Comparison of ENCODE assay signal across 8 mouse cellular contexts in genomic region chr2:20943222-20943621, GRCm38 (mm10). TPM values are rescaled to one million over a fixed set of nuclear protein-coding genes. Genes with fewer than 3 reads are reported as not detected.
DNase-seq lines count a peak whose midpoint lies in the region; ATAC-seq and TF ChIP-seq lines count a peak whose summit lies in the region.

No protein-coding gene starts in this region.

- H3K9ac ChIP-seq in forebrain, embryonic 13.5 days, result peak overlapping the region; percentile 21
- H3K9ac ChIP-seq in intestine, postnatal 0 days (ENCODE audit: low read depth, low read length), result no peak overlapping the region
- no peak overlapping the region for H3K9ac ChIP-seq in midbrain, embryonic 14.5 days (replicated peaks; ENCODE audit: low read length)

- peak overlapping the region; percentile 84 for H3K27ac ChIP-seq in forebrain, embryonic 13.5 days
- 0 out of 2 replicates have a peak overlapping the region, but pooled peaks have one; percentile 30 for H3K27ac ChIP-seq in intestine, postnatal 0 days (ENCODE audit: low read depth, low read length)
- peak overlapping the region; percentile 60 for H3K27ac ChIP-seq in midbrain, embryonic 14.5 days (replicated peaks; ENCODE audit: low read depth, low read length)

- ATAC-seq in forebrain, embryonic 13.5 days, result peak; percentile 75
- ATAC-seq in intestine, postnatal 0 days, result peak; percentile 55; the same call in 1 of the 2 replicates
- peak; percentile 68; the same call in 1 of the 2 replicates for ATAC-seq in midbrain, embryonic 14.5 days (ENCODE audit: low FRiP score, low TSS enrichment)
- ATAC-seq in inflammation-experienced regulatory T-cells, adult 6 months, result no peak

- DNase-seq in cerebellum, adult 11-12 months, result peak; percentile 54
- DNase-seq in cerebellum, adult 11 months, result no peak
- peak; percentile 22 for DNase-seq in urinary bladder, postnatal 14 days (ENCODE audit: low spot score)
- DNase-seq in urinary bladder, postnatal 4 days (ENCODE audit: low spot score in 2 of 2), result no peak
- DNase-seq in midbrain, embryonic 14.5 days, result peak; percentile 69

- no peaks in the 10 kb centered on the region for H3K36me3 ChIP-seq in forebrain, embryonic 13.5 days (ENCODE audit: poor library complexity, severe bottlenecking)
- no peaks in the 10 kb centered on the region for H3K36me3 ChIP-seq in intestine, postnatal 0 days (ENCODE audit: control insufficient read depth, insufficient read depth)
- H3K36me3 ChIP-seq in midbrain, embryonic 14.5 days (ENCODE audit: control insufficient read depth, insufficient read depth, low read length), result no peaks in the 10 kb centered on the region

- H3K4me2 ChIP-seq in forebrain, embryonic 13.5 days, result peak overlapping the region; percentile 29; the same call in 1 of the 2 replicates
- no peak overlapping the region for H3K4me2 ChIP-seq in intestine, postnatal 0 days (replicated peaks; ENCODE audit: low read depth)
- no peak overlapping the region for H3K4me2 ChIP-seq in midbrain, embryonic 14.5 days (ENCODE audit: low read length)

- H3K9me3 ChIP-seq in forebrain, embryonic 13.5 days (replicated peaks), result no peaks in the 10 kb centered on the region
- H3K9me3 ChIP-seq in intestine, postnatal 0 days (ENCODE audit: control insufficient read depth), result no peaks in the 10 kb centered on the region
- H3K9me3 ChIP-seq in midbrain, embryonic 14.5 days (ENCODE audit: control insufficient read depth, low read length), result no peaks in the 10 kb centered on the region

- peaks cover 68% of the 10 kb centered on the region for H3K4me1 ChIP-seq in forebrain, embryonic 13.5 days
- H3K4me1 ChIP-seq in intestine, postnatal 0 days (replicated peaks; ENCODE audit: control insufficient read depth, insufficient read depth, low read length), result peaks cover 10% of the 10 kb centered on the region
- H3K4me1 ChIP-seq in midbrain, embryonic 14.5 days (ENCODE audit: control insufficient read depth, insufficient read depth, low read length), result peaks cover 26% of the 10 kb centered on the region

- H3K4me3 ChIP-seq in forebrain, embryonic 13.5 days, result no peak overlapping the region
- no peak overlapping the region for H3K4me3 ChIP-seq in intestine, postnatal 0 days (ENCODE audit: low read depth, low read length)
- no peak overlapping the region for H3K4me3 ChIP-seq in midbrain, embryonic 14.5 days (replicated peaks; ENCODE audit: low read depth, low read length)

- no peaks in the 10 kb centered on the region for H3K27me3 ChIP-seq in forebrain, embryonic 13.5 days
- H3K27me3 ChIP-seq in intestine, postnatal 0 days (replicated peaks; ENCODE audit: control insufficient read depth, insufficient read depth, low read length), result no peaks in the 10 kb centered on the region
- H3K27me3 ChIP-seq in midbrain, embryonic 14.5 days (ENCODE audit: control insufficient read depth, insufficient read depth, low read length), result no peaks in the 10 kb centered on the region

- peak; percentile 40 for TF ChIP-seq CTCF in intestine, postnatal 0 days (IDR thresholded peaks at IDR 0.05; ENCODE audit: low read depth)

- WGBS in forebrain, embryonic 13.5 days, result 2% methylated on average over 5 of the region's 5 CpGs
- 17% methylated on average over 5 of the region's 5 CpGs for WGBS in intestine, postnatal 0 days
- 4% methylated on average over 5 of the region's 5 CpGs for WGBS in midbrain, embryonic 14.5 days

RNA-seq across cellular contexts. Expression of gene Arhgap21, which starts 25.5 kb away (rescaled TPM):
- polyA plus RNA-seq in forebrain, embryonic 13.5 days (2015; fragmentation: Nextera tagmentation; extraction: Ambion mirVana), result 37.1 and 38.6 TPM in 2 replicates
- 6.5 and 6.9 TPM in 2 replicates for polyA plus RNA-seq in intestine, postnatal 0 days (2015; fragmentation: Nextera tagmentation; extraction: Ambion mirVana)
- 62.7 TPM in 2 replicates for polyA plus RNA-seq in midbrain, embryonic 14.5 days (2014; fragmentation: Nextera tagmentation; extraction: Ambion mirVana)
- polyA plus RNA-seq in inflammation-experienced regulatory T-cells, adult 6 months (2017; shearing (Covaris generic)), result 1 to 10 TPM; 1.2 to 2.2 (median 1.3) TPM

Comparison
In these comparisons a context has a peak if more than half of its experiments do, and no peak if none do; other contexts are left out.
1. DNase-seq: peak in cerebellum, adult 11-12 months (single experiment), urinary bladder, postnatal 14 days (single experiment) and midbrain, embryonic 14.5 days (single experiment); none in cerebellum, adult 11 months (single experiment) and urinary bladder, postnatal 4 days (0 of 2).
2. H3K27ac ChIP-seq: peak in every context shown above with its lines; median percentile 84 in forebrain, embryonic 13.5 days; 60 in midbrain, embryonic 14.5 days; 30 in intestine, postnatal 0 days.